Mouse (Mus musculus) spleen, adult 18-20 months (tissue): ENCODE results near the gene Mfap4.
A peak's percentile ranks its signal among the peaks of the same experiment; 100 is the strongest.

Experiments used
- DNase-seq, 2 experiments: peaks; one replicate each; pipeline ENCODE4 v3.0.0; 2022; ENCODE audit warnings: mixed read lengths in 2 of 2

Gene Mfap4

GRCm38 (mm10) chr11:61483226-61483845 is 1.9 kb upstream of the Mfap4 start:
- no peak for DNase-seq

GRCm38 (mm10) chr11:61484256-61484612 is 997 bp upstream of the Mfap4 start:
- DNase-seq = no peak

- no peak for DNase-seq
Observed at GRCm38 (mm10) chr11:61485541-61486457, 568 bp downstream of the Mfap4 start.

GRCm38 (mm10) chr11:61486458-61487219 is 1.4 kb downstream of the Mfap4 start:
- no peak for DNase-seq

- no peak for DNase-seq
Observed at GRCm38 (mm10) chr11:61487401-61487800, 2.2 kb downstream of the Mfap4 start.

- no peak for DNase-seq
Observed at GRCm38 (mm10) chr11:61487936-61488335, 2.7 kb downstream of the Mfap4 start.

GRCm38 (mm10) chr11:61489085-61489484 is 3.9 kb downstream of the Mfap4 start:
- DNase-seq = no peak

- DNase-seq = no peak
Observed at GRCm38 (mm10) chr11:61489874-61490273, 4.6 kb downstream of the Mfap4 start.

- no peak for DNase-seq
Observed at GRCm38 (mm10) chr11:61490944-61491520, 5.8 kb downstream of the Mfap4 start.

GRCm38 (mm10) chr11:61492749-61493401 is 7.6 kb downstream of the Mfap4 start:
- no peak for DNase-seq

GRCm38 (mm10) chr11:61493525-61494128 is 8.4 kb downstream of the Mfap4 start:
- no peak for DNase-seq

- DNase-seq = peak; percentile 91 to 92
Observed at GRCm38 (mm10) chr11:61494129-61494997, 9.1 kb downstream of the Mfap4 start, which contains the start of gene Mapk7. TSS of gene Mapk7 (minus strand) at chr11:61494406.

GRCm38 (mm10) chr11:61495528-61495927 is 10.3 kb downstream of the Mfap4 start:
- no peak for DNase-seq

GRCm38 (mm10) chr11:61497490-61497889 is 12.3 kb downstream of the Mfap4 start:
- DNase-seq = no peak

- DNase-seq = no peak
Observed at GRCm38 (mm10) chr11:61498736-61499504, 13.7 kb downstream of the Mfap4 start.

GRCm38 (mm10) chr11:61503933-61504332 is 18.7 kb downstream of the Mfap4 start:
- DNase-seq = no peak

GRCm38 (mm10) chr11:61504713-61505257 is 19.6 kb downstream of the Mfap4 start, which contains the start of gene B9d1:
TSS of gene B9d1 (plus strand) at chr11:61505144.
- peak; percentile 86 to 92 for DNase-seq

- no peak for DNase-seq
Observed at GRCm38 (mm10) chr11:61514953-61515352, 29.7 kb downstream of the Mfap4 start.

- no peak for DNase-seq
Observed at GRCm38 (mm10) chr11:61517971-61518370, 32.7 kb downstream of the Mfap4 start.

GRCm38 (mm10) chr11:61518871-61519270 is 33.6 kb downstream of the Mfap4 start:
- DNase-seq = no peak
